17 mouse cellular contexts compared by ENCODE assay signal in the genomic region with DNA sequence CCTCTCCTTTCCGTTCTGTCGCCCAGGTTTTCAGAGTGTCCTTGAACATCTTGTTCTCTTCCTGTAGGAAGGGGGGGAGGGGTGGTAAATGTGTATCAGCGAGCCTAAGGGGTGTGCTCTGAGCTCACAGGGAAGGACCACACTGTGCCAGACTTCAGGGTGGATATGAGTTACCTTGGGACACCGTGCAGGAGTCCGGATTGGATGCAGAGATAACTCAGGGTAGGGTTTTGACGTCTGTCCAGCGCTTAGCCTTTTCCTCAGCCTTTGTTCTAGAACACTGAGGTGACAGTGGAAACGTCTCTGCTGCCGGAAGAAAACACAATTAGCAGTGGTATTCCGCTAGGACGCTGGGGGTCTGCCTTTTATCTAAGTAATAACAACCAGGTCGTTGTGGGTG.
DNase-seq lines count a peak whose midpoint lies in the region; ATAC-seq and TF ChIP-seq lines count a peak whose summit lies in the region.
"Had no signal": no experiment of that assay in that cellular context is flagged by ENCODE, and none has a peak within 500 bp of the region (broad histone marks: within the 10 kb centered on the region; RNA-seq: fewer than 3 reads in every experiment).

No protein-coding gene starts in this region.

- no peak overlapping the region for H3K27ac ChIP-seq in heart, embryonic 11.5 days (ENCODE audit: low read depth, low read length)
- H3K27ac ChIP-seq in liver, postnatal 0 days (ENCODE audit: low read depth), result 0 out of 2 replicates have a peak overlapping the region, but pooled peaks have one; percentile 12
- no peak overlapping the region for H3K27ac ChIP-seq in liver, embryonic 11.5 days (ENCODE audit: low read depth, low read length)
- 0 out of 2 replicates have a peak overlapping the region, but pooled peaks have one; percentile 18 for H3K27ac ChIP-seq in stomach, postnatal 0 days (replicated peaks)
- H3K27ac ChIP-seq: embryonic facial prominence, embryonic 15.5 days; limb, embryonic 15.5 days; stomach, embryonic 15.5 days had no signal

- no peaks in the 10 kb centered on the region for H3K27me3 ChIP-seq in heart, embryonic 11.5 days (ENCODE audit: control insufficient read depth, insufficient read depth, low read length)
- H3K27me3 ChIP-seq in liver, postnatal 0 days (ENCODE audit: insufficient read depth, low read length), result no peaks in the 10 kb centered on the region
- no peaks in the 10 kb centered on the region for H3K27me3 ChIP-seq in liver, embryonic 11.5 days (replicated peaks; ENCODE audit: control insufficient read depth, insufficient read depth, low read length)
- no peaks in the 10 kb centered on the region for H3K27me3 ChIP-seq in stomach, postnatal 0 days (ENCODE audit: control insufficient read depth, insufficient read depth, low read length)
- H3K27me3 ChIP-seq: CH12.LX; embryonic facial prominence, embryonic 15.5 days; limb, embryonic 15.5 days; Patski; stomach, embryonic 15.5 days had no signal

- no peak for ATAC-seq in heart, embryonic 11.5 days (replicated peaks; ENCODE audit: insufficient number of reproducible peaks, low FRiP score, low TSS enrichment)
- no peak for ATAC-seq in liver, postnatal 0 days
- no peak for ATAC-seq in liver, embryonic 11.5 days (replicated peaks; ENCODE audit: low FRiP score)
- no peak for ATAC-seq in stomach, postnatal 0 days (ENCODE audit: low FRiP score, low TSS enrichment)
- ATAC-seq: forebrain, embryonic 14.5 days; Patski had no signal

- intact Hi-C loops in heart, postnatal 14 days (cut with DNase I), result loop anchor here (5.0 kb wide), 1 partner anchor 90 kb away; no protein-coding TSS in a partner anchor
- intact Hi-C loops in left cerebral cortex, postnatal 14 days (cut with DNase I), result no loop called here

- TF ChIP-seq CTCF in liver, postnatal 0 days (IDR thresholded peaks at IDR 0.05; ENCODE audit: low read depth), result no peak
- TF ChIP-seq CTCF in stomach, postnatal 0 days (IDR thresholded peaks at IDR 0.05; ENCODE audit: low read depth), result no peak

- DNase-seq in heart, adult 9 months (ENCODE audit: low spot score in 2 of 2), result peak; percentile 44 to 45
- DNase-seq in liver, postnatal 0 days, result no peak
- no peak for DNase-seq in liver, embryonic 11.5 days (ENCODE audit: low spot score)
- DNase-seq in heart, postnatal 14 days, result peak; percentile 31 to 38
- no peak for DNase-seq in stomach, postnatal 0 days (ENCODE audit: low spot score)
- DNase-seq in left cerebral cortex, postnatal 14 days (ENCODE audit: low spot score in 2 of 2), result no peak
- DNase-seq: adrenal gland, postnatal 10 days; thymus, postnatal 36 days had no signal

- H3K4me2 ChIP-seq in heart, embryonic 11.5 days, result no peak overlapping the region
- H3K4me2 ChIP-seq in liver, postnatal 0 days (ENCODE audit: low read depth, low read length), result no peak overlapping the region
- H3K4me2 ChIP-seq in liver, embryonic 11.5 days, result no peak overlapping the region
- no peak overlapping the region for H3K4me2 ChIP-seq in stomach, postnatal 0 days (replicated peaks; ENCODE audit: low read depth)
- H3K4me2 ChIP-seq: embryonic facial prominence, embryonic 15.5 days; limb, embryonic 15.5 days; stomach, embryonic 15.5 days had no signal

- WGBS in heart, embryonic 11.5 days (ENCODE audit: insufficient replicate concordance), result 39% methylated on average over 12 of the region's 12 CpGs
- WGBS in liver, postnatal 0 days (ENCODE audit: insufficient replicate concordance), result 43% methylated on average over 12 of the region's 12 CpGs
- WGBS in liver, embryonic 11.5 days, result 52% methylated on average over 12 of the region's 12 CpGs
- WGBS in stomach, postnatal 0 days, result 60% methylated on average over 12 of the region's 12 CpGs

- no peaks in the 10 kb centered on the region for H3K36me3 ChIP-seq in heart, embryonic 11.5 days (ENCODE audit: control insufficient read depth, insufficient read depth, low read length)
- H3K36me3 ChIP-seq in liver, postnatal 0 days (replicated peaks; ENCODE audit: insufficient read depth, low read length), result no peaks in the 10 kb centered on the region
- H3K36me3 ChIP-seq in liver, embryonic 11.5 days (ENCODE audit: control insufficient read depth, insufficient read depth, low read length), result no peaks in the 10 kb centered on the region
- H3K36me3 ChIP-seq in stomach, postnatal 0 days (ENCODE audit: control insufficient read depth, insufficient read depth, low read length), result no peaks in the 10 kb centered on the region
- H3K36me3 ChIP-seq: embryonic facial prominence, embryonic 15.5 days; limb, embryonic 15.5 days; stomach, embryonic 15.5 days had no signal

- peak; percentile 56 for TF ChIP-seq EP300 in liver, postnatal 0 days (IDR thresholded peaks at IDR 0.05; ENCODE audit: low read depth)
- no peak for TF ChIP-seq EP300 in stomach, postnatal 0 days (optimal IDR thresholded peaks at IDR 0.05)

- no peak overlapping the region for H3K4me3 ChIP-seq in heart, embryonic 11.5 days (ENCODE audit: low read depth, low read length)
- no peak overlapping the region for H3K4me3 ChIP-seq in liver, postnatal 0 days (ENCODE audit: low read depth, low read length)
- H3K4me3 ChIP-seq in liver, embryonic 11.5 days (ENCODE audit: low read depth, low read length), result no peak overlapping the region
- H3K4me3 ChIP-seq in stomach, postnatal 0 days (ENCODE audit: low read depth, low read length), result no peak overlapping the region
- H3K4me3 ChIP-seq: embryonic facial prominence, embryonic 15.5 days; limb, embryonic 15.5 days; megakaryocyte, embryonic 14.5 days; myocyte; stomach, embryonic 15.5 days had no signal

- peaks cover 28% of the 10 kb centered on the region for H3K4me1 ChIP-seq in heart, embryonic 11.5 days (ENCODE audit: control insufficient read depth, insufficient read depth, low read length)
- peaks cover 34% of the 10 kb centered on the region for H3K4me1 ChIP-seq in liver, postnatal 0 days (ENCODE audit: insufficient read depth)
- H3K4me1 ChIP-seq in liver, embryonic 11.5 days (replicated peaks; ENCODE audit: control insufficient read depth, insufficient read depth, low read length), result peaks cover 23% of the 10 kb centered on the region
- no peaks in the 10 kb centered on the region; the same call in none of the 2 replicates for H3K4me1 ChIP-seq in stomach, postnatal 0 days (replicated peaks; ENCODE audit: control insufficient read depth, insufficient read depth)

- no peak overlapping the region for H3K9ac ChIP-seq in heart, embryonic 11.5 days (ENCODE audit: low read depth, low read length)
- no peak overlapping the region for H3K9ac ChIP-seq in liver, postnatal 0 days (replicated peaks)
- H3K9ac ChIP-seq in liver, embryonic 11.5 days (ENCODE audit: low read depth, low read length), result no peak overlapping the region
- H3K9ac ChIP-seq in stomach, postnatal 0 days (ENCODE audit: low read length), result no peak overlapping the region
- H3K9ac ChIP-seq: embryonic facial prominence, embryonic 15.5 days; limb, embryonic 15.5 days; stomach, embryonic 15.5 days had no signal

- no peaks in the 10 kb centered on the region for H3K9me3 ChIP-seq in heart, embryonic 11.5 days (replicated peaks; ENCODE audit: control insufficient read depth, low read length)
- H3K9me3 ChIP-seq in liver, postnatal 0 days (ENCODE audit: low read length), result no peaks in the 10 kb centered on the region
- no peaks in the 10 kb centered on the region for H3K9me3 ChIP-seq in liver, embryonic 11.5 days (ENCODE audit: control insufficient read depth, low read length)
- no peaks in the 10 kb centered on the region for H3K9me3 ChIP-seq in stomach, postnatal 0 days (ENCODE audit: control insufficient read depth, low read length)
- H3K9me3 ChIP-seq: embryonic facial prominence, embryonic 15.5 days; limb, embryonic 15.5 days; stomach, embryonic 15.5 days had no signal

Comparison
In these comparisons a context has a peak if more than half of its experiments do, and no peak if none do; other contexts are left out.
1. H3K27ac ChIP-seq: peak in liver, postnatal 0 days (single experiment) and stomach, postnatal 0 days (single experiment); none in heart, embryonic 11.5 days (single experiment) and liver, embryonic 11.5 days (single experiment).
2. DNase-seq: peak in heart, adult 9 months (2 of 2) and heart, postnatal 14 days (2 of 2); none in liver, postnatal 0 days (single experiment), liver, embryonic 11.5 days (single experiment), stomach, postnatal 0 days (single experiment) and left cerebral cortex, postnatal 14 days (0 of 2).